Mouse (Mus musculus) mesoderm, embryonic 11.5 days (tissue): ENCODE results near the gene Mtrr.
"Not testable (repeated sequence)": the region's sequence is repeated elsewhere in the genome, so short reads cannot be mapped to it uniquely, and the experiment has no call there.

Experiments used
- DNase-seq: peaks from one replicate; pipeline ENCODE4 v3.0.0-alpha.2; 2012; ENCODE audit warnings: low read depth, low spot score

Gene Mtrr

DNA sequence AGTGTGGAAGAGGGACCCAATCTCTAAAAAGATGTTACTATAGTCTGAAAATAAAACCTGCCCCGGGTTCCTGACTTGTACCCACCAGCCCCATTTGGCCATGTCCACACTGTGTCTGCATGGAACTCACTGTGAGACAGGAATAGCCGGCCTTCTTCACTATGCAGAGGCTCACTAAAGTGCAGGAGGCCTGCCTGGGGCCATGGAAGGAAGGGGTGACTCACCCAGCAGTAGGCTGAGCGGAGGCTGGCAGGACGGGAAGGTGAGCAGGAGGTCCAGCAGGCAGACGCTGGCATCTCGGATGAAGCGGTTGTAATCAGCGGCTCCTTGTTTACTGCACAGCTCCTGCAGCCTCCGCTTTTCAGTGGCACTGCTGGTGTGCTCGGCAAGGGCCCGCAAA is 13.4 kb downstream of the Mtrr start:
- no peak for DNase-seq

- no peak for DNase-seq
Measured at GRCm38 (mm10) chr13:68568110-68568509, 13.8 kb downstream of the Mtrr start.

DNA sequence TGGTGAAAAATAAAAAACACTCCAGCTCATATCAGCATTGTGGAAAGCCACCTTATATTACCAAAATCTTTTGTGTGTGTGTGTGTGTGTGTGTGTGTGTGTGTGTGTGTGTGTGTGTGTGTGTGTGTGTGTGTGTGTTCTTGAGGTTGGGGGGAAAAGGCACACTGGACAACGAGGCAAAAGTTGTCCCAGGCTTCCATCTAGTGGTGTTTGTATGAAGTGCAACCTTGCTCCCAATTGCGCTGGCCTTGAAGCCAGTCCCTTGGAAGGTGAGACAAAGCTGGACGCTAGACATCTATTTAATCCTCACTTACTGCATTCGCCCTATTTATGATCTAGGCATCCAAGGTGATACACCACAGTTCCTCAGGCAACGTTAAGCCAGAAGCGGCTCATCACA is 28.6 kb downstream of the Mtrr start:
- DNase-seq = not testable (repeated sequence)
